Mouse (Mus musculus) stomach, embryonic 14.5 days (tissue): Measurements from ENCODE around the gene Gm3591. TPM values are rescaled to one million over a fixed set of nuclear protein-coding genes. Genes with fewer than 3 reads are reported as not detected.

Experiments used
- polyA plus RNA-seq: library from polyadenylated mRNA; unstranded; fragments of >200 nt; fragmentation: Nextera tagmentation; extraction: Ambion mirVana; gene quantifications from 2 replicates; pipeline ENCODE4 v1.2.1, GENCODE M21; 2014

Gm3591 gene
- polyA plus RNA-seq, 1 experiment from 2014 or later: 1.8 TPM

Other genes starting within 250 kb of the Gm3591 start
- not detected in 2 replicates for gene Gm21560, start 193.2 kb downstream of the Gm3591 start, polyA plus RNA-seq
- gene Gm3411, start 125.2 kb downstream of the Gm3591 start, polyA plus RNA-seq: 1.1 and 1.6 TPM in 2 replicates
- not detected in 2 replicates for gene Gm21103, start 107.6 kb downstream of the Gm3591 start, polyA plus RNA-seq
- gene Gm3618, start 68.8 kb downstream of the Gm3591 start, polyA plus RNA-seq: not detected in 2 replicates
- gene Gm16440, start 22.2 kb downstream of the Gm3591 start, polyA plus RNA-seq: not detected in 2 replicates
- not detected in 2 replicates for gene Gm3594, start 32.1 kb upstream of the Gm3591 start, polyA plus RNA-seq
- not detected in 2 replicates for gene Gm8356, start 124.8 kb upstream of the Gm3591 start, polyA plus RNA-seq
- gene Gm3629, start 178.1 kb upstream of the Gm3591 start, polyA plus RNA-seq: 0.27 and 0.58 TPM in 2 replicates
- not detected in 2 replicates for gene Gm3460, start 209.9 kb upstream of the Gm3591 start, polyA plus RNA-seq